Mouse (Mus musculus) erythroblast, adult 5-6 weeks (primary cell): ENCODE measurements around the gene Npas1. TPM values are rescaled to one million over a fixed set of nuclear protein-coding genes. Genes with fewer than 3 reads are reported as not detected.
A peak's percentile ranks its signal among the peaks of the same experiment; 100 is the strongest.

Experiments used
- ATAC-seq: replicated peaks from 2 replicates; pipeline ENCODE4 v1.8.0; 2016; ENCODE audit warnings: moderate number of reproducible peaks, mild to moderate bottlenecking, moderate TSS enrichment, inconsistent platforms; ENCODE audit not compliant: poor library complexity, low FRiP score, severe bottlenecking
- total RNA-seq, 2 experiments: library from RNA; stranded (forward) in 1 of 2; stranded (reverse) in 1 of 2; fragments of 150-400 nt in 1 of 2; fragments of 200-764, 138-1000 nt in 1 of 2; gene quantifications; 2 replicates each; pipeline versions ENCODE4 v1.2.3 to v1.2.4; 2015 to 2017; ENCODE audit warnings: low replicate concordance in 2 of 2

The Npas1 gene
- total RNA-seq, 2 experiments from 2014 or later, result not detected

DNA sequence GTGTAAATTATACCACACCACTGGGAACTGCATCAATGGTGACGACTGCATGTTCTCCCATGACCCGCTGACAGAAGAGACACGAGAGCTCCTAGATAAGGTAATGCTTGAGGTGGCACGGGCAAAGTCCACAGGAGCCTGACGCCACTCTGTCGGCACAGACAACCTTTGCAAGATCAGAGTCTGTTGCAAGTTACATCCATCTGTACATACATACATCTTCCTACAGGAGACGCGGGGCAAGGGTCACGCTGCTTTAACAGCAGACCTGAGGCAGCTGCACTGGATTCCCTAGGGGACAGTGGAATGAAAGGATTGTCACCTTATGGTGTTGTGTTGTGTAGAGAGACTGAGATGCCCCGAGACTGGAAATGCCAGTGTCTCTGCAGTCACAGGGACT is 51.8 kb downstream of the Npas1 start:
- ATAC-seq, result peak; percentile 47

- no peak for ATAC-seq
Measured at GRCm38 (mm10) chr7:16423731-16424130, 53.8 kb downstream of the Npas1 start.

- ATAC-seq, result no peak
Measured at GRCm38 (mm10) chr7:16422222-16422856, 55.2 kb downstream of the Npas1 start.

- no peak for ATAC-seq
Measured at GRCm38 (mm10) chr7:16420493-16421118, 56.9 kb downstream of the Npas1 start.

GRCm38 (mm10) chr7:16418713-16419112 is 58.8 kb downstream of the Npas1 start:
- ATAC-seq, result no peak

GRCm38 (mm10) chr7:16417141-16417771 is 60.3 kb downstream of the Npas1 start:
- ATAC-seq, result no peak

DNA sequence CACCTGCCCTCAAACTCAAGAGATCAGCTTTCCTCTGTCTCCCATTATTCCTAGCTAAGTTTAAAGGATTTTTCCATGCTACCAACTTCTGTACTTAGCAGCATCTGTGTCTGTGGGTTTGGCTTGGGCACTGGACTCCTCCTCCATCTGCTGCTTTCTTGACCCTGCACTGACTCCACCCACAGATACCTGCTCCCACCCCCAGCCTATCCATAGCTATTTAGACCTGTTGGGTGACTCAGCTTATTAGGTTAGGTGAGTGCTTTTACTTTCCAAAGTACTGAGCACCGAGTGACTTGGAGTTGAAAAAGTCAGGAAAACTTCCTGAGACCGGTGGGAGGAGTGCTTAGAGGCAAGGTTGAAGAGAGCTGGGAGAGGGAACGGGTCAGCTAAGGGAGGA is 62.1 kb downstream of the Npas1 start:
- no peak for ATAC-seq

- no peak for ATAC-seq
Measured at GRCm38 (mm10) chr7:16412930-16413329, 64.6 kb downstream of the Npas1 start.

DNA sequence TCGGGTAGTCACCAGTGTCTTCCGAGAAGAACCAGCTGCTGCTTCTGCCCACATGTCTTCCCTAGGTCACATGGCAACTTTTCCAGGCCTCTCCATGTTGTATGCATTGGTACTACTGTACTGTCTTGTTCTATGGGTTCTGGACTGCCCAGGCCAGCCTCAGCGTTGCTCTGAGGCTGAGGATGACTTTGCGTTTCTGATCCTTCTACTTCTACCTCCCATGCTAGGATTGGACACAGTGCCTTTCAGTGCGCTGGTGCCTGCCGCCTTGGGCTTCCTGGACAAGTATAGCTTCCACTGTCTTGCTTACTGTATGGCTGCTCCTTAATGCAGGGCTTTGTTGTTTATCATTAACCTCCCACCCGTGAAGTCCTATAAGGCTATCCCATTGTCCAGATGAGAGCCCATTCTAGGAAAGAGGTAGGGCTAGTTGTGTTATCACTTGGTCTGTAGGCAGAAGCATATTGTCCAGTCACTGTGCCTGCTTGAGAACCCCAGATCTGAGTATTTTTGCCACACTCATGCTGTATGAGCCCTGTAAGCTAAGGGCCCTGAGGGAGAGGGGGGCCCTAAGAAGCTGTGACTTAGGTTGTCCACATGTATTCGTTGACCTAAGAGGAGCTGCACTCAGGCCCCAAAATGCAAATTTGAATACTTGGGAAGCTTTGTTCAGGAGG is 65.2 kb downstream of the Npas1 start:
- ATAC-seq, result peak; percentile 88

- ATAC-seq, result no peak
Measured at GRCm38 (mm10) chr7:16411100-16411499, 66.4 kb downstream of the Npas1 start.

DNA sequence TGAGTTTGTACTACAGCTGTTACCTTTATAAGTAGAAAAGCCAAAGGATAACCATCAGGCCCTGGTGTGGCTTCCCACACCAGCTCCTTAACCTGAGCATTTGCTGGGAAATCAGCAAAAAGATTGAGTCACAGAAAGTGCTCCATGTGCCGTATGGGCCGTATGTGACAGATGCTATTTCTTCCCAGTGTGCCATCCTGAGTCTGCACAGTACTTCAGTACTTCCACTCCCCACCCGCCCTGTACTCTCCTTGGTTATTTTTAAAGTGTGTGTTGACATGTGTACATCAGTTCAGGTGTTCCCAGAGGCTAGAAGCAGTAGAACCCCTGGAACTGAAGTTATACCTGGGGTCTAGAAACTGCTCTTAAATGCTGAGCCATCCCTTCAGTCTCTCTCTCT is 70.5 kb downstream of the Npas1 start:
- ATAC-seq, result no peak

Other genes starting within 250 kb of the Npas1 start
- gene C5ar2, start 233.6 kb downstream of the Npas1 start, total RNA-seq (2015; ENCODE audit: low replicate concordance), result 3.3 and 6.3 TPM in 2 replicates
- 1.7 and 3.1 TPM in 2 replicates for gene C5ar2, start 233.6 kb downstream of the Npas1 start, total RNA-seq (2017; ENCODE audit: low replicate concordance)
- gene C5ar1, start 218.2 kb downstream of the Npas1 start, total RNA-seq (2015; ENCODE audit: low replicate concordance), result 7.7 and 15.7 TPM in 2 replicates
- 2.6 and 7.1 TPM in 2 replicates for gene C5ar1, start 218.2 kb downstream of the Npas1 start, total RNA-seq (2017; ENCODE audit: low replicate concordance)
- not detected in 2 replicates for gene Inafm1, start 204.1 kb downstream of the Npas1 start, total RNA-seq (2015; ENCODE audit: low replicate concordance)
- 2.0 and 4.3 TPM in 2 replicates for gene Inafm1, start 204.1 kb downstream of the Npas1 start, total RNA-seq (2017; ENCODE audit: low replicate concordance)
- 2.5 and 9.4 TPM in 2 replicates for gene Ccdc9, start 190.9 kb downstream of the Npas1 start, total RNA-seq (2015; ENCODE audit: low replicate concordance)
- 17.7 and 30.0 TPM in 2 replicates for gene Ccdc9, start 190.9 kb downstream of the Npas1 start, total RNA-seq (2017; ENCODE audit: low replicate concordance)
- 2.3 TPM in 1 of 2 replicates, not detected in the other for gene Bbc3, start 169.3 kb downstream of the Npas1 start, total RNA-seq (2015; ENCODE audit: low replicate concordance)
- gene Bbc3, start 169.3 kb downstream of the Npas1 start, total RNA-seq (2017; ENCODE audit: low replicate concordance), result 1.5 and 7.5 TPM in 2 replicates
- gene Sae1, start 89.9 kb downstream of the Npas1 start, total RNA-seq (2015; ENCODE audit: low replicate concordance), result 19.4 and 29.5 TPM in 2 replicates
- gene Sae1, start 89.9 kb downstream of the Npas1 start, total RNA-seq (2017; ENCODE audit: low replicate concordance), result 61.9 and 62.0 TPM in 2 replicates
- 37.4 and 37.7 TPM in 2 replicates for gene Zc3h4, start 76.8 kb downstream of the Npas1 start, total RNA-seq (2015; ENCODE audit: low replicate concordance)
- gene Zc3h4, start 76.8 kb downstream of the Npas1 start, total RNA-seq (2017; ENCODE audit: low replicate concordance), result 82.9 and 103 TPM in 2 replicates
- 8.2 TPM in 1 of 2 replicates, not detected in the other for gene Tmem160, start 24.9 kb downstream of the Npas1 start, total RNA-seq (2015; ENCODE audit: low replicate concordance)
- gene Tmem160, start 24.9 kb downstream of the Npas1 start, total RNA-seq (2017; ENCODE audit: low replicate concordance), result 4.6 and 6.1 TPM in 2 replicates
- gene Arhgap35, start 137.3 kb upstream of the Npas1 start, total RNA-seq (2015; ENCODE audit: low replicate concordance), result 0.38 and 0.84 TPM in 2 replicates
- gene Arhgap35, start 137.3 kb upstream of the Npas1 start, total RNA-seq (2017; ENCODE audit: low replicate concordance), result 0.84 and 1.8 TPM in 2 replicates
- not detected in 2 replicates for gene Ceacam15, start 198.0 kb upstream of the Npas1 start, total RNA-seq (2015; ENCODE audit: low replicate concordance)
- gene Ceacam15, start 198.0 kb upstream of the Npas1 start, total RNA-seq (2017; ENCODE audit: low replicate concordance), result 0.56 TPM in 1 of 2 replicates, not detected in the other
- gene Ceacam9, start 244.2 kb upstream of the Npas1 start, total RNA-seq (2015; ENCODE audit: low replicate concordance), result not detected in 2 replicates
- not detected in 2 replicates for gene Ceacam9, start 244.2 kb upstream of the Npas1 start, total RNA-seq (2017; ENCODE audit: low replicate concordance)